Mouse (Mus musculus) kidney, postnatal 0 days (tissue): ENCODE data around the gene Ank2. TPM values are rescaled to one million over a fixed set of nuclear protein-coding genes. Genes with fewer than 3 reads are reported as not detected.

ENCODE experiments used
- ATAC-seq: fragments of 200-750 bp; cut with Nextera tagmentation; replicated peaks from 2 replicates; pipeline ENCODE4 v1.8.0; 2017; ENCODE audit warnings: low read depth, moderate number of reproducible peaks, moderate TSS enrichment, moderate library complexity; ENCODE audit not compliant: low FRiP score
- DNase-seq: peaks from one replicate; pipeline ENCODE4 v3.0.0-alpha.2; 2016; ENCODE audit warnings: low spot score
- H3K27ac ChIP-seq: fragments of 300-500 bp; sonication (generic); 2 replicates; pipeline ENCODE4 v1.5.1; 2014; ENCODE audit warnings: mild to moderate bottlenecking
- H3K27me3 ChIP-seq: fragments of 300-500 bp; sonication (generic); 2 replicates; pipeline ENCODE4 v1.6.1; 2014; ENCODE audit warnings: low read length, mixed read lengths; ENCODE audit not compliant: insufficient read depth
- H3K36me3 ChIP-seq: fragments of 300-500 bp; sonication (generic); 2 replicates; pipeline ENCODE4 v1.6.1; 2014; ENCODE audit warnings: low read length, mixed read lengths; ENCODE audit not compliant: insufficient read depth
- H3K4me1 ChIP-seq: fragments of 300-500 bp; sonication (generic); replicated peaks from 2 replicates; pipeline ENCODE4 v1.6.1; 2014; ENCODE audit warnings: antibody characterized with exemption, low read length, mixed read lengths; ENCODE audit not compliant: insufficient read depth
- H3K4me2 ChIP-seq: fragments of 300-500 bp; sonication (generic); 2 replicates; pipeline ENCODE4 v1.6.1; 2014; ENCODE audit warnings: mild to moderate bottlenecking, low read length, moderate library complexity, mixed read lengths
- H3K4me3 ChIP-seq: fragments of 300-500 bp; sonication (generic); replicated peaks from 2 replicates; pipeline ENCODE4 v1.5.1; 2014; ENCODE audit warnings: low read depth, low read length
- H3K9ac ChIP-seq: fragments of 300-500 bp; sonication (generic); 2 replicates; pipeline ENCODE4 v1.6.1; 2014; ENCODE audit warnings: low read depth, low read length
- H3K9me3 ChIP-seq: fragments of 300-500 bp; sonication (generic); replicated peaks from 2 replicates; pipeline ENCODE4 v1.6.1; 2016; ENCODE audit warnings: low read length, inconsistent platforms, mixed read lengths
- CTCF ChIP-seq: IDR thresholded peaks from 2 replicates; pipeline ENCODE4 v1.5.1; 2016; ENCODE audit warnings: antibody characterized with exemption, low read depth, mild to moderate bottlenecking, moderate library complexity
- WGBS: fragments of 180-500 bp; shearing (Covaris S2); extraction: QIAGEN DNeasy Blood & Tissue Kit; methylation state at CpG from one replicate; pipeline ENCODE4 v1.1.7; 2014; 5-methylcytosine and 5-hydroxymethylcytosine counted together
- polyA plus RNA-seq: library from polyadenylated mRNA; unstranded; fragments of >200 nt; fragmentation: Nextera tagmentation; extraction: Ambion mirVana; gene quantifications from 2 replicates; pipeline ENCODE4 v1.2.1, GENCODE M21; 2015

The Ank2 gene
- polyA plus RNA-seq, 1 experiment from 2014 or later: 4.1 TPM

GRCm38 (mm10) chr3:127020167-127020566 is 479.0 kb downstream of the Ank2 start:
- 79% methylated on average over 1 of the region's 1 CpGs for WGBS
- no peaks in the 10 kb centered on the region for H3K4me1 ChIP-seq
- no peaks in the 10 kb centered on the region for H3K36me3 ChIP-seq
- no peak overlapping the region for H3K9ac ChIP-seq
- H3K9me3 ChIP-seq: no peaks in the 10 kb centered on the region
- H3K4me3 ChIP-seq: no peak overlapping the region
- DNase-seq (no peak), ATAC-seq (no peak)
- H3K27ac ChIP-seq: no peak overlapping the region
- no peaks in the 10 kb centered on the region for H3K27me3 ChIP-seq
- H3K4me2 ChIP-seq: no peak overlapping the region
- no peak for TF ChIP-seq CTCF

- Histone ChIP-seq H3K27ac (no peak overlapping the region), H3K9ac (no peak overlapping the region), H3K36me3 (no peaks in the 10 kb centered on the region), H3K4me2 (no peak overlapping the region), H3K9me3 (no peaks in the 10 kb centered on the region), H3K27me3 (no peaks in the 10 kb centered on the region), H3K4me1 (no peaks in the 10 kb centered on the region), H3K4me3 (no peak overlapping the region)
- TF ChIP-seq CTCF: no peak
- WGBS: 79% methylated on average over 3 of the region's 3 CpGs
- ATAC-seq: no peak
- peak; percentile 5 for DNase-seq
These were observed 479.4 kb downstream of the Ank2 start for GRCm38 (mm10) chr3:127019728-127020127.

GRCm38 (mm10) chr3:127019109-127019508 is 480.0 kb downstream of the Ank2 start:
- DNase-seq (peak; percentile 42), ATAC-seq (no peak)
- H3K9ac ChIP-seq: no peak overlapping the region
- WGBS: 33% methylated on average over 6 of the region's 6 CpGs
- H3K27ac ChIP-seq: no peak overlapping the region
- TF ChIP-seq CTCF: no peak
- H3K4me3 ChIP-seq: no peak overlapping the region
- no peaks in the 10 kb centered on the region for H3K9me3 ChIP-seq
- no peaks in the 10 kb centered on the region for H3K27me3 ChIP-seq
- H3K4me2 ChIP-seq: no peak overlapping the region
- H3K4me1 ChIP-seq: no peaks in the 10 kb centered on the region
- H3K36me3 ChIP-seq: no peaks in the 10 kb centered on the region

GRCm38 (mm10) chr3:127017523-127017922 is 481.6 kb downstream of the Ank2 start:
- TF ChIP-seq CTCF: no peak
- no peak overlapping the region for H3K4me3 ChIP-seq
- ATAC-seq (no peak), DNase-seq (no peak)
- no peaks in the 10 kb centered on the region for H3K4me1 ChIP-seq
- no peaks in the 10 kb centered on the region for H3K27me3 ChIP-seq
- H3K9me3 ChIP-seq: no peaks in the 10 kb centered on the region
- WGBS: 66% methylated on average over 3 of the region's 3 CpGs
- no peaks in the 10 kb centered on the region for H3K36me3 ChIP-seq
- H3K4me2 ChIP-seq: no peak overlapping the region
- no peak overlapping the region for H3K9ac ChIP-seq
- no peak overlapping the region for H3K27ac ChIP-seq

GRCm38 (mm10) chr3:127015596-127015995 is 483.6 kb downstream of the Ank2 start:
- H3K4me3 ChIP-seq: no peak overlapping the region
- 90% methylated on average over 6 of the region's 6 CpGs for WGBS
- H3K4me2 ChIP-seq: no peak overlapping the region
- no peaks in the 10 kb centered on the region for H3K4me1 ChIP-seq
- no peak overlapping the region for H3K9ac ChIP-seq
- no peaks in the 10 kb centered on the region for H3K27me3 ChIP-seq
- no peak overlapping the region for H3K27ac ChIP-seq
- no peak for TF ChIP-seq CTCF
- DNase-seq (no peak), ATAC-seq (no peak)
- H3K36me3 ChIP-seq: no peaks in the 10 kb centered on the region
- no peaks in the 10 kb centered on the region for H3K9me3 ChIP-seq

- no peak overlapping the region for H3K4me2 ChIP-seq
- no peak for DNase-seq
- no peaks in the 10 kb centered on the region for H3K9me3 ChIP-seq
- no peak overlapping the region for H3K27ac ChIP-seq
- TF ChIP-seq CTCF: peak; percentile 5; the same call in 1 of the 2 replicates
- H3K4me3 ChIP-seq: no peak overlapping the region
- ATAC-seq: no peak
- WGBS: 85% methylated on average over 6 of the region's 6 CpGs
- H3K4me1 ChIP-seq: no peaks in the 10 kb centered on the region
- H3K36me3 ChIP-seq: no peaks in the 10 kb centered on the region
- H3K9ac ChIP-seq: no peak overlapping the region
- H3K27me3 ChIP-seq: no peaks in the 10 kb centered on the region
These were observed 484.0 kb downstream of the Ank2 start for GRCm38 (mm10) chr3:127015175-127015574.

GRCm38 (mm10) chr3:127013976-127014375 is 485.2 kb downstream of the Ank2 start:
- ATAC-seq (no peak), DNase-seq (no peak)
- Histone ChIP-seq H3K9me3 (no peaks in the 10 kb centered on the region), H3K36me3 (no peaks in the 10 kb centered on the region), H3K27me3 (no peaks in the 10 kb centered on the region), H3K4me1 (no peaks in the 10 kb centered on the region), H3K27ac (no peak overlapping the region), H3K4me3 (no peak overlapping the region), H3K9ac (no peak overlapping the region), H3K4me2 (no peak overlapping the region)
- TF ChIP-seq CTCF: no peak
- WGBS: 69% methylated on average over 4 of the region's 4 CpGs
